Mouse (Mus musculus) layer of hippocampus, adult 6 months (tissue): ENCODE measurements around the gene Lrp8. TPM values are rescaled to one million over a fixed set of nuclear protein-coding genes. Genes with fewer than 3 reads are reported as not detected.

Experiments
- long read RNA-seq, 2 experiments: library from polyadenylated mRNA; unstranded; transcript quantifications; one replicate each; pipeline ENCODE4 v2.0.0; 2019 to 2020
- polyA plus RNA-seq: library from polyadenylated mRNA; unstranded; fragments of <200 nt; fragmentation: Nextera tagmentation; gene quantifications from 2 replicates; pipeline ENCODE4 v1.2.3, GENCODE M21; 2021

Gene Lrp8
- 3.9 and 4.4 TPM in 2 replicates for polyA plus RNA-seq
- long read RNA-seq, experiment 1, partial matches to known transcripts, result 2 of 13 reads
- long read RNA-seq, experiment 1, other reads (novel, unspliced or antisense), result 11 of 13 reads
- long read RNA-seq, experiment 2, partial matches to known transcripts, result 10 of 79 reads
- long read RNA-seq, experiment 2, other reads (novel, unspliced or antisense), result 69 of 79 reads

DNA sequence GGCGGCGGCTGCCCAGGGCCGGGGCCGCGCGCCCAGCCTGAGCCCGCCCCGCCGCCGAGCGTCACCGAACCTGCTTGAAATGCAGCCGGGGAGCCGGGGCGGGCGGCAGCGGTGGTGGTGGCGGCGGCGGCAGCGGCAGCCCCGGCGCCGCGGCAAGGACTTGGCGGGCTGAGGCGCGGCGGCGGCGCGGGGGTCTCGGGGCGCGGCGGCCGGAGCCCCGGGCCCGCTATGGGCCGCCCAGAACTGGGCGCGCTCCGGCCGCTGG, at the start of gene Lrp8:
Gene Lrp8, plus strand, starts transcription at position 77 of the 265 bp plus-strand sequence.

GRCm38 (mm10) chr4:107879254-107880050, 77.4 kb downstream of the Lrp8 start, which contains the start of gene Magoh:
Magoh (plus strand) TSS chr4:107879755.

DNA sequence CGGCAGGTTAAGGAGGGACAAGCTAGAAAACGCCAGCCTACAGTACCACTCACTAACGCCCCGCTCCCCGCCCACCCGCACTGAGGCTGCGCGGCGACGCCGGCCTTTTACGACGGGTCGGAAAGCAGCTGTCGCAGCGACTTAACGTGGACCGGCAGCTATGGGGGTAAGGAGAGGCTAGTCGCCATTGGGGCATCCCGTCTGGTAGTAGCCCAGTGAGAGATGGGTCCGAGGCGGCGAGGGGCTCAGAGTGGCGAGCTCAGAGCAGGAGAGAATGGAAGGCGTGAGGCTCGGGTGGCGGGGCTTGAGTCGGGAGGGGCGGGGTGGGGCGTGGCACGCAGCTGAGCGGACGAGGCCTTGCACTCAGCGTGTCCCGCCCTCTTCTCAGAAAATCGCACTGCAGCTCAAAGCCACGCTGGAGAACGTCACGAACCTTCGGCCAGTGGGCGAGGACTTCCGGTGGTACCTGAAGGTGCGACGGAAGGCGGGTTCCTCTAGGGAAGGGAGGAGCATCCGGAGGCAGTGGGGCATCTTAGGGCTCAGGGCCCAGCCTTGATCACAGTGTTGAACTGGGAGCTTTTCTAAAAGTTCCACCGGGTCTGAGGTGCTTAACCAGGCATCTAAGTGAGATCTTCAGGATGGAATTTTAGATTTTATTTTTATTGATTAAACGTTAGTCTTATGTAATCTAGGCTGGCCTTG, 87.8 kb downstream of the Lrp8 start, which contains the start of gene 0610037L13Rik:
Gene 0610037L13Rik, plus strand, starts transcription at position 83 of the 702 bp plus-strand sequence.

GRCm38 (mm10) chr4:107923145-107923802, 121.2 kb downstream of the Lrp8 start, which contains the start of gene Cpt2:
Cpt2 (minus strand) TSS chr4:107923610.

Other genes starting within 250 kb of the Lrp8 start
- gene Dmrtb1, start 118.0 kb upstream of the Lrp8 start, polyA plus RNA-seq, result 1.1 TPM in 2 replicates
- 73.3 and 78.1 TPM in 2 replicates for gene Magoh, start 77.5 kb downstream of the Lrp8 start, polyA plus RNA-seq
- gene 0610037L13Rik, start 87.6 kb downstream of the Lrp8 start, polyA plus RNA-seq, result 87.1 and 87.2 TPM in 2 replicates
- 12.4 and 15.8 TPM in 2 replicates for gene Cpt2, start 121.3 kb downstream of the Lrp8 start, polyA plus RNA-seq
- gene Slc1a7, start 166.1 kb downstream of the Lrp8 start, polyA plus RNA-seq, result 0.05 TPM in 1 of 2 replicates, not detected in the other